Mouse (Mus musculus): ENCODE results near the gene Tff2.

- TF ChIP-seq MAX (IDR thresholded peaks at IDR 0.05; ENCODE audit: low read length): no peak
- no peak for TF ChIP-seq ELF1 (IDR thresholded peaks at IDR 0.05; ENCODE audit: low read depth, low read length)
- no peak for TF ChIP-seq MYC (IDR thresholded peaks at IDR 0.05; ENCODE audit: low read depth, low read length)
- TF ChIP-seq RCOR1 (conservative IDR thresholded peaks at IDR 0.05; ENCODE audit: low read depth, low read length): no peak
- no peak for TF ChIP-seq EP300 (IDR thresholded peaks at IDR 0.05; ENCODE audit: low read length)
- TF ChIP-seq CTCF (conservative IDR thresholded peaks at IDR 0.05 in 1 of 2, IDR thresholded peaks at IDR 0.05 in 1 of 2; ENCODE audit: low read depth in 2 of 2, low read length in 2 of 2): peak; percentile 83 to 95
- TF ChIP-seq POLR2A (IDR thresholded peaks at IDR 0.05; ENCODE audit: low read depth, low read length): no peak
- no peak for TF ChIP-seq UBTF (IDR thresholded peaks at IDR 0.05; ENCODE audit: low read depth, low read length)
Observed at GRCm38 (mm10) chr17:31138398-31138797, 5.7 kb downstream of the Tff2 start.
